In the genomic region with DNA sequence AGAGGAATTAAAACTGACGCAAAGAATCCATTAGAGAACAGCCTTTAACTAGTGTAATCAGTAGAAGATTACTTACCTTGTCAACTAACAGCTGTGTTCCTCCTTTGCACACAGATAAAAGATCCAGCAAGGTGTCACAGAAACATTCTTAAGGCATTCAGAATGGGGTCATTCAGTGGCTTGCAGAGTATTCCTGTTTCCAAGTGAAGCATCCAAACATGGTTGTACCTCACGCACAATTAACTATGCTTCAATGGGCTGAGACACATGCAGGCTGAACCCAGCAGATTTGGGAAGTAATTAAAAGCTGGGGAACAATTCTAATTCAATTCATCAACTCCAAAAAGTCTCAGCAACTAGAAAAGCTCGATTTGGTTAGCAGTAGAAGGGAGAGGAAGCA, we compare ENCODE assay signal across 21 mouse cellular contexts.
DNase-seq lines count a peak whose midpoint lies in the region; ATAC-seq and TF ChIP-seq lines count a peak whose summit lies in the region.
"Had no signal": no experiment of that assay in that cellular context is flagged by ENCODE, and none has a peak within 500 bp of the region (broad histone marks: within the 10 kb centered on the region; RNA-seq: fewer than 3 reads in every experiment).

No protein-coding gene starts in this region.

- no peak overlapping the region for H3K27ac ChIP-seq in hindbrain, postnatal 0 days
- H3K27ac ChIP-seq in hindbrain, embryonic 10.5 days: no peak overlapping the region
- H3K27ac ChIP-seq in neural tube, embryonic 15.5 days (replicated peaks): no peak overlapping the region
- H3K27ac ChIP-seq: forebrain, embryonic 13.5 days; hindbrain, embryonic 14.5 days had no signal

- no peaks in the 10 kb centered on the region for H3K4me1 ChIP-seq in hindbrain, postnatal 0 days (ENCODE audit: insufficient read depth, low read length)
- no peaks in the 10 kb centered on the region for H3K4me1 ChIP-seq in hindbrain, embryonic 10.5 days (replicated peaks)
- H3K4me1 ChIP-seq in neural tube, embryonic 15.5 days: no peaks in the 10 kb centered on the region
- H3K4me1 ChIP-seq: heart, embryonic 12.5 days had no signal

- H3K9me3 ChIP-seq in hindbrain, postnatal 0 days (ENCODE audit: low read length): no peaks in the 10 kb centered on the region
- H3K9me3 ChIP-seq in hindbrain, embryonic 10.5 days: no peaks in the 10 kb centered on the region
- H3K9me3 ChIP-seq in neural tube, embryonic 15.5 days (replicated peaks): no peaks in the 10 kb centered on the region
- H3K9me3 ChIP-seq: forebrain, embryonic 13.5 days; G1E; heart, embryonic 12.5 days had no signal

- H3K9ac ChIP-seq in hindbrain, postnatal 0 days (replicated peaks; ENCODE audit: low read length): no peak overlapping the region
- no peak overlapping the region for H3K9ac ChIP-seq in neural tube, embryonic 15.5 days (replicated peaks)
- H3K9ac ChIP-seq: forebrain, embryonic 13.5 days; forebrain, postnatal 0 days; heart, embryonic 12.5 days; hindbrain, embryonic 14.5 days had no signal

- WGBS in hindbrain, postnatal 0 days: 32% methylated on average over 3 of the region's 3 CpGs
- 51% methylated on average over 3 of the region's 3 CpGs for WGBS in hindbrain, embryonic 10.5 days
- WGBS in neural tube, embryonic 15.5 days: 40% methylated on average over 3 of the region's 3 CpGs

- H3K36me3 ChIP-seq in hindbrain, postnatal 0 days (ENCODE audit: insufficient read depth, low read length): no peaks in the 10 kb centered on the region
- no peaks in the 10 kb centered on the region for H3K36me3 ChIP-seq in hindbrain, embryonic 10.5 days
- no peaks in the 10 kb centered on the region for H3K36me3 ChIP-seq in neural tube, embryonic 15.5 days
- H3K36me3 ChIP-seq: G1E; heart, embryonic 12.5 days had no signal

- TF ChIP-seq CTCF in hindbrain, postnatal 0 days (IDR thresholded peaks at IDR 0.05; ENCODE audit: low read depth): no peak

- ATAC-seq in hindbrain, postnatal 0 days: no peak
- peak; percentile 59; the same call in 1 of the 2 replicates for ATAC-seq in neural tube, embryonic 15.5 days (ENCODE audit: low FRiP score)
- ATAC-seq: CD4-positive, CD25-positive, alpha-beta regulatory T cell, adult 4 months; forebrain, embryonic 13.5 days; forebrain, postnatal 0 days had no signal

- no peak overlapping the region for H3K4me3 ChIP-seq in hindbrain, postnatal 0 days (ENCODE audit: low read length)
- H3K4me3 ChIP-seq in hindbrain, embryonic 10.5 days: no peak overlapping the region
- no peak overlapping the region for H3K4me3 ChIP-seq in neural tube, embryonic 15.5 days (replicated peaks)
- H3K4me3 ChIP-seq: forebrain, embryonic 13.5 days; heart, embryonic 12.5 days had no signal

- DNase-seq in embryo, embryonic 10 days (ENCODE audit: low spot score): peak; percentile 5
- no peak for DNase-seq in embryo, embryonic 9.5 days (ENCODE audit: extremely low spot score)
- peak; percentile 18 for DNase-seq in hindbrain, postnatal 0 days (ENCODE audit: low spot score)
- no peak for DNase-seq in hindbrain, embryonic 10.5 days (ENCODE audit: low spot score)
- no peak for DNase-seq in neural tube, embryonic 10.5 days (ENCODE audit: extremely low spot score, low spot score)
- DNase-seq in ovary, postnatal 14 days (ENCODE audit: low spot score): no peak
- DNase-seq in gastrocnemius, postnatal 4 days (ENCODE audit: low spot score in 2 of 2): no peak
- DNase-seq: adrenal gland, postnatal 10 days; B cell, adult 2 months; cerebellum, adult 18-20 months; cerebellum, adult 9-11 months; cerebellum, postnatal 36 days; forebrain, postnatal 0 days; gastrocnemius, postnatal 14 days; heart, postnatal 36 days had no signal

- H3K27me3 ChIP-seq in hindbrain, postnatal 0 days (ENCODE audit: insufficient read depth, low read length): no peaks in the 10 kb centered on the region
- no peaks in the 10 kb centered on the region for H3K27me3 ChIP-seq in hindbrain, embryonic 10.5 days (ENCODE audit: insufficient read depth, poor library complexity, severe bottlenecking)
- H3K27me3 ChIP-seq in neural tube, embryonic 15.5 days (replicated peaks): no peaks in the 10 kb centered on the region
- H3K27me3 ChIP-seq: forebrain, embryonic 13.5 days; heart, embryonic 12.5 days had no signal

- no peak overlapping the region for H3K4me2 ChIP-seq in hindbrain, postnatal 0 days (ENCODE audit: low read depth, low read length)
- H3K4me2 ChIP-seq in neural tube, embryonic 15.5 days: no peak overlapping the region
- H3K4me2 ChIP-seq: forebrain, embryonic 13.5 days; heart, embryonic 12.5 days; hindbrain, embryonic 14.5 days had no signal

Comparison
In these comparisons a context has a peak if more than half of its experiments do, and no peak if none do; other contexts are left out.
1. DNase-seq: peak in embryo, embryonic 10 days (single experiment) and hindbrain, postnatal 0 days (single experiment); none in embryo, embryonic 9.5 days (single experiment), hindbrain, embryonic 10.5 days (single experiment), neural tube, embryonic 10.5 days (single experiment), ovary, postnatal 14 days (single experiment) and gastrocnemius, postnatal 4 days (0 of 2).